Comparison of ENCODE assay signal across 17 mouse cellular contexts in the genomic region with DNA sequence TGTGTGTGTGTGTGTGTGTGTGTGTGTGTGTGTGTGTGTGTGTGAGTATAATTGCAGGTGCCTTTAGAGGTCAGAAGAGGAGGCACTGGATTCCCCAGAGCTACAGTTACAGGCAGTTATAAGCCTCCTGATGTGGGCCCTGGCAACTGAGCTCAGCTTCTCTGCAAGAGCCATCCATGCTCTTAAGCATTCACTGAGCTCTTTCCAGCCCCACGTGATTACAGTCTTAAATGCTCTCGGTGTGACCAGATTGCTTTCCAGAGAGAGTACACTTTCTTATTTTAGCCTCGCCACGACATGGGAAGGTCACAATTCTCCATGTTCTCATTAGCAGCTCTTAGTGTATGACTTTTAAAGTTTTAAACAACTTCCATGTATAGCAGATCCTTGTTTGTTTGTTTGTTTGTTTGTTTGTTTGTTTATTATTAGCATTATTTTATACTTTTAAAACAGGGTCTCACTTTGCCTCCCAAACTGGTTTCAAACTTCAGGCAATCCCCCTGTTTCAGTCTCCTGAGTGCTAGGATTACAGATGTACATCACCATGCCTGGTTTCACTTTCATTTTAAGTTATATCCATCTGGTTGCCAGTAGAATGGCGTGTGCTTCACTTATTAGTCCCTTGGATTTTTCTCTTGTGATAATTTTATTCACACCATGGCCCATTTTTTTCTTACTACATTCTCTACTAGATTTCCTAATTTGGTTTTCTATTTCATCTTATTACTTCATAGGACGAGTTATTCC. TPM values are rescaled to one million over a fixed set of nuclear protein-coding genes. Genes with fewer than 3 reads are reported as not detected.
DNase-seq lines count a peak whose midpoint lies in the region; ATAC-seq and TF ChIP-seq lines count a peak whose summit lies in the region.
"Had no signal": no experiment of that assay in that cellular context is flagged by ENCODE, and none has a peak within 500 bp of the region (broad histone marks: within the 10 kb centered on the region; RNA-seq: fewer than 3 reads in every experiment).

No protein-coding gene starts in this region.

- WGBS in lung, adult 2 months = 39% methylated on average over 6 of the region's 6 CpGs
- WGBS in embryonic facial prominence, embryonic 14.5 days = 48% methylated on average over 6 of the region's 6 CpGs

- H3K27ac ChIP-seq in embryonic facial prominence, embryonic 14.5 days (replicated peaks; ENCODE audit: low read depth, low read length) = no peak overlapping the region
- H3K27ac ChIP-seq: hindbrain, embryonic 12.5 days; left cerebral cortex, adult 2 months; stomach, postnatal 0 days had no signal

- peak overlapping the region; percentile 1 for H3K4me3 ChIP-seq in lung, adult 2 months (replicated peaks; ENCODE audit: extremely low read depth, low read depth, low read length)
- H3K4me3 ChIP-seq in embryonic facial prominence, embryonic 14.5 days (ENCODE audit: low read depth, low read length) = no peak overlapping the region
- H3K4me3 ChIP-seq: hindbrain, embryonic 12.5 days; left cerebral cortex, adult 2 months had no signal

- H3K9ac ChIP-seq in embryonic facial prominence, embryonic 14.5 days (ENCODE audit: low read depth, low read length) = no peak overlapping the region
- H3K9ac ChIP-seq: forebrain, postnatal 0 days; hindbrain, embryonic 12.5 days had no signal

- H3K36me3 ChIP-seq in embryonic facial prominence, embryonic 14.5 days (ENCODE audit: control insufficient read depth, insufficient read depth, low read length) = no peaks in the 10 kb centered on the region
- H3K36me3 ChIP-seq: hindbrain, embryonic 12.5 days had no signal

- H3K4me1 ChIP-seq in lung, adult 2 months (ENCODE audit: control insufficient read depth, insufficient read depth, low read length) = peaks cover 7% of the 10 kb centered on the region; the same call in 1 of the 2 replicates
- 0 out of 2 replicates have a peak, but pooled peaks cover 2% of the 10 kb centered on the region for H3K4me1 ChIP-seq in embryonic facial prominence, embryonic 14.5 days (ENCODE audit: control insufficient read depth, insufficient read depth, low read length)

- TF ChIP-seq POLR2A in lung, adult 2 months (IDR thresholded peaks at IDR 0.05; ENCODE audit: borderline replicate concordance, extremely low read depth, low read depth, low read length) = no peak

- H3K27me3 ChIP-seq in embryonic facial prominence, embryonic 14.5 days (replicated peaks; ENCODE audit: control insufficient read depth, insufficient read depth, low read length) = no peaks in the 10 kb centered on the region
- H3K27me3 ChIP-seq: hindbrain, embryonic 12.5 days had no signal

- TF ChIP-seq CTCF in lung, adult 2 months (IDR thresholded peaks at IDR 0.05; ENCODE audit: insufficient read depth, low read length) = no peak

- H3K4me2 ChIP-seq in embryonic facial prominence, embryonic 14.5 days (ENCODE audit: low read depth, low read length) = no peak overlapping the region
- H3K4me2 ChIP-seq: hindbrain, embryonic 12.5 days; liver, embryonic 11.5 days had no signal

- no peaks in the 10 kb centered on the region for H3K9me3 ChIP-seq in embryonic facial prominence, embryonic 14.5 days (ENCODE audit: control insufficient read depth, low read length)
- H3K9me3 ChIP-seq: hindbrain, embryonic 12.5 days had no signal

- DNase-seq in gastrocnemius, adult 8-10 months (ENCODE audit: low spot score in 2 of 2) = peak; percentile 32 to 46
- DNase-seq in gastrocnemius, postnatal 10 days = no peak
- no peak for DNase-seq in lung, adult 2 months
- DNase-seq in lung, postnatal 4 days = no peak
- peak; percentile 6 for DNase-seq in A20 (ENCODE audit: low read depth, low spot score)
- peak; percentile 48 for DNase-seq in embryonic facial prominence, embryonic 14.5 days (ENCODE audit: low spot score)
- DNase-seq in c-Kit-positive CD71-positive TER-119-positive erythroid progenitor cells, embryonic 14.5 days (ENCODE audit: low spot score) = no peak
- no peak for DNase-seq in adrenal gland, postnatal 14 days
- DNase-seq: adrenal gland, postnatal 25 days; cerebellum, adult 11-12 months; forebrain, postnatal 0 days; kidney, adult 2 months; thymus, postnatal 4 days had no signal

- ATAC-seq in embryonic facial prominence, embryonic 14.5 days (ENCODE audit: low read depth) = no peak
- ATAC-seq: forebrain, postnatal 0 days had no signal

RNA-seq across cellular contexts. Expression of a gene that starts 58.9 kb away (rescaled TPM):
- total RNA-seq in gastrocnemius, adult 8-10 months (2022) = 10 to 100 TPM; 46.8 to 78.5 (median 60.2) TPM
- total RNA-seq in gastrocnemius, postnatal 10 days (2021) = 10 to 100 TPM; 48.4 to 55.9 TPM
- polyA plus RNA-seq in lung, adult 2 months (2012; rRNA removed) = 101 and 222 TPM in 2 replicates
- 39.2 and 40.4 TPM in 2 replicates for polyA plus RNA-seq in embryonic facial prominence, embryonic 14.5 days (2014; fragmentation: Nextera tagmentation; extraction: Ambion mirVana)
- total RNA-seq in adrenal gland, postnatal 14 days (2021) = 78.0 and 79.5 TPM in 2 replicates

Comparison
In these comparisons a context has a peak if more than half of its experiments do, and no peak if none do; other contexts are left out.
1. DNase-seq: peak in gastrocnemius, adult 8-10 months (2 of 2), A20 (single experiment) and embryonic facial prominence, embryonic 14.5 days (single experiment); none in gastrocnemius, postnatal 10 days (single experiment), lung, adult 2 months (single experiment), lung, postnatal 4 days (0 of 2), c-Kit-positive CD71-positive TER-119-positive erythroid progenitor cells, embryonic 14.5 days (single experiment) and adrenal gland, postnatal 14 days (single experiment).